Mouse (Mus musculus) kidney, adult 2 months (tissue): ENCODE results near the gene Mettl7a1. TPM values are rescaled to one million over a fixed set of nuclear protein-coding genes. Genes with fewer than 3 reads are reported as not detected.
A peak's percentile ranks its signal among the peaks of the same experiment; 100 is the strongest.
"Not testable (repeated sequence)": the region's sequence is repeated elsewhere in the genome, so short reads cannot be mapped to it uniquely, and the experiment has no call there.

ENCODE experiments used
- DNase-seq: peaks from one replicate; pipeline ENCODE4 v3.0.0; 2021
- H3K27ac ChIP-seq: fragments of 200-500 bp; 2 replicates; pipeline ENCODE4 v1.5.1; 2012; ENCODE audit warnings: low read depth, low read length, control low read depth, inconsistent platforms; ENCODE audit not compliant: insufficient read depth
- H3K27me3 ChIP-seq: fragments of 200-500 bp; replicated peaks from 2 replicates; pipeline ENCODE4 v1.6.1; 2012; ENCODE audit warnings: mild to moderate bottlenecking, moderate library complexity, low read length, inconsistent platforms; ENCODE audit not compliant: control insufficient read depth, insufficient read depth
- H3K36me3 ChIP-seq: fragments of 200-500 bp; 2 replicates; pipeline ENCODE4 v1.6.1; 2012; ENCODE audit warnings: mild to moderate bottlenecking, moderate library complexity, low read length, inconsistent platforms; ENCODE audit not compliant: control insufficient read depth, insufficient read depth
- H3K4me1 ChIP-seq: fragments of 200-500 bp; 2 replicates; pipeline ENCODE4 v1.6.1; 2011; ENCODE audit warnings: low read length; ENCODE audit not compliant: control insufficient read depth, insufficient read depth
- H3K4me3 ChIP-seq: fragments of 200-500 bp; 2 replicates; pipeline ENCODE4 v1.5.1; 2011; ENCODE audit warnings: mild to moderate bottlenecking, low read depth, low read length, control low read depth; ENCODE audit not compliant: insufficient read depth
- CTCF ChIP-seq: fragments of 200-500 bp; conservative IDR thresholded peaks from 2 replicates; pipeline ENCODE4 v1.5.1; 2011; ENCODE audit warnings: low read depth, mild to moderate bottlenecking, control low read depth, low read length, moderate library complexity, mixed read lengths; ENCODE audit not compliant: insufficient read depth, insufficient read length
- POLR2A ChIP-seq: fragments of 200-500 bp; IDR thresholded peaks from one replicate; pipeline ENCODE4 v1.6.1; 2011; ENCODE audit warnings: low read depth, low read length, control low read depth
- WGBS: fragments of 180-500 bp; shearing (Covaris S2); methylation state at CpG from one replicate; pipeline ENCODE4 v1.1.7; 2018; 5-methylcytosine and 5-hydroxymethylcytosine counted together
- polyA plus RNA-seq: library from polyadenylated mRNA; depleted of rRNA; stranded (reverse); fragments of >200 nt; gene quantifications from 2 replicates; pipeline ENCODE4 v1.2.3, GENCODE M21; 2012

Mettl7a1 gene
- polyA plus RNA-seq, 1 experiment = 430 TPM

- Histone ChIP-seq H3K4me1 (peaks cover 2% of the 10 kb centered on the region; the same call in 1 of the 2 replicates), H3K4me3 (no peak overlapping the region), H3K27me3 (no peaks in the 10 kb centered on the region), H3K36me3 (no peaks in the 10 kb centered on the region), H3K27ac (no peak overlapping the region)
- no peak for DNase-seq
- TF ChIP-seq CTCF (no peak), POLR2A (no peak)
- 50% methylated on average over 6 of the region's 6 CpGs for WGBS
Observed at GRCm38 (mm10) chr15:100300499-100300898, 3.4 kb upstream of the Mettl7a1 start.

DNA sequence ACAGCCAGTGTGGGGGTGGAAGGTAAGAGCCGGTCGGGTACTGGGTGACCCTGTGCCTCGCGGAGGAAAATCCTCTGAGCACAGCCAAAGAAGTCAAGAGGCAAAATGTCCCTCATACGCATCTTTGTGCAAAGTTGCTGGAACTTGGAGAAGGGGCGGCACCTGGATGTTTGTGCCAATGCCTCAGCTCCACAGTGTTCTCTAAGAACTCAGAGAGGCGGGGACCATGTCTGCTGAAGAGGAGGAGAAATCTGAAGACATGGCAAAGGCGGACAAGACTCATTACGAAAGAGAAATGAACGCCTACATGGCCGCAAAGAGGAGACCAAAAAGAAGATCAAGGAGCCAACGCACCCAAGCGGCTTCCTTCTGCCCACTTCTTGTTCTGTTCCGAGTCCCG is 2.4 kb upstream of the Mettl7a1 start:
- H3K4me3 ChIP-seq = no peak overlapping the region
- no peaks in the 10 kb centered on the region for H3K36me3 ChIP-seq
- 74% methylated on average over 15 of the region's 15 CpGs for WGBS
- TF ChIP-seq POLR2A = no peak
- TF ChIP-seq CTCF = no peak
- H3K4me1 ChIP-seq = peaks cover 2% of the 10 kb centered on the region; the same call in 1 of the 2 replicates
- DNase-seq = peak; percentile 71
- no peak overlapping the region for H3K27ac ChIP-seq
- H3K27me3 ChIP-seq = no peaks in the 10 kb centered on the region

GRCm38 (mm10) chr15:100303428-100304018 is 417 bp upstream of the Mettl7a1 start:
- no peak overlapping the region for H3K4me3 ChIP-seq
- 30% methylated on average over 8 of the region's 8 CpGs for WGBS

DNA sequence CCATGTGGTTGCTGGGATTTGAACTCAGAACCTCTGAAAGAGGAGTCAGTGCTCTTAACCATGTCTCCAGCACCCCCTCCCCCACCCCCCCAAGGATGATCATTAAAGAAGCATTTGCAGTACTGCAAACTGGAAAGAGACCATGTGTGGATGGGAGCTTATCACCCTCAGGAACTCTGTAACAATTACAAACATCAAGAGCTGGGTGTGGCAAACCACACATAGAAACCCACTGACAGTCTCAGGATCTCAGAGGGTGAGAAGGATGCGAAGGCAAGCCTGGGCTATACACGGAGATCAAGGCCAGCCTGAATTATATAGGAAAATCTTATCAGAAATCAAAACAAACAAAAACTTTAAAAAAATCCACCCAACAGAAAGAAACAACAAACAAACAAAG is 2.3 kb downstream of the Mettl7a1 start:
- no peaks in the 10 kb centered on the region for H3K36me3 ChIP-seq
- H3K4me3 ChIP-seq = peak overlapping the region; percentile 63; the same call in 1 of the 2 replicates
- no peaks in the 10 kb centered on the region for H3K27me3 ChIP-seq
- no peak for DNase-seq
- peaks cover 6% of the 10 kb centered on the region; the same call in 1 of the 2 replicates for H3K4me1 ChIP-seq
- WGBS = 63% methylated on average over 2 of the region's 2 CpGs
- no peak overlapping the region for H3K27ac ChIP-seq
- TF ChIP-seq CTCF (no peak), POLR2A (no peak)

More at GRCm38 (mm10) chr15:100303428-100304018, 417 bp upstream of the Mettl7a1 start:
- Histone ChIP-seq H3K27me3 (no peaks in the 10 kb centered on the region), H3K4me1 (peaks cover 4% of the 10 kb centered on the region; the same call in 1 of the 2 replicates), H3K27ac (peak overlapping the region; percentile 99), H3K36me3 (no peaks in the 10 kb centered on the region)
- TF ChIP-seq POLR2A (no peak), CTCF (no peak)
- DNase-seq = no peak

GRCm38 (mm10) chr15:100307438-100308096 is 3.6 kb downstream of the Mettl7a1 start:
- 22% methylated on average over 11 of the region's 11 CpGs for WGBS
- not testable (repeated sequence) for H3K27ac ChIP-seq, H3K27me3 ChIP-seq, H3K36me3 ChIP-seq, H3K4me1 ChIP-seq
- H3K4me3 ChIP-seq = peak overlapping the region; percentile 31; the same call in 1 of the 2 replicates
- DNase-seq = peak; percentile 61
- TF ChIP-seq CTCF = peak; percentile 38; the same call in 1 of the 2 replicates

DNA sequence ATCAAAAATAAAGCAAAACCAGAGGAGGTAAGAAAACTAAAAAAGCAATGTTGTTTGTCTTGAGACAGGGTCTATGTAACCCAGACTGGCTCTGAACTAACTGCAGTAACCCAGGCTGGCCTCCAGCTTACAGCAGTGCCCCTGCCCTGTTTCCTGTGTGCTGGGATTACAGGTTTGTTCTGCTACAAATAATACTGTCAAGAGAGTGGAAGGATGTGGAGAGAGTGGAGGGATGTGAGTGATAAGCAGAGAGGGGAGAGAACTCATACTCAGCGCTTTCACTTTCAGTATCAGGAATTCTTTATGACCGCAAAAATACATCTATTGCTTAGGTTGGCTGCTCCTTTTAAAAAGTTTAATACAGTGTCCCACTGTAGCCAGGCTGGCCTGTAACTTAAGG is 8.4 kb downstream of the Mettl7a1 start:
- Histone ChIP-seq H3K27me3 (no peaks in the 10 kb centered on the region), H3K4me1 (peaks cover 9% of the 10 kb centered on the region), H3K4me3 (no peak overlapping the region), H3K27ac (no peak overlapping the region), H3K36me3 (peaks cover 1% of the 10 kb centered on the region; the same call in 1 of the 2 replicates)
- peak; percentile 11 for DNase-seq
- 69% methylated on average over 2 of the region's 2 CpGs for WGBS
- no peak for TF ChIP-seq CTCF
- TF ChIP-seq POLR2A = no peak

DNA sequence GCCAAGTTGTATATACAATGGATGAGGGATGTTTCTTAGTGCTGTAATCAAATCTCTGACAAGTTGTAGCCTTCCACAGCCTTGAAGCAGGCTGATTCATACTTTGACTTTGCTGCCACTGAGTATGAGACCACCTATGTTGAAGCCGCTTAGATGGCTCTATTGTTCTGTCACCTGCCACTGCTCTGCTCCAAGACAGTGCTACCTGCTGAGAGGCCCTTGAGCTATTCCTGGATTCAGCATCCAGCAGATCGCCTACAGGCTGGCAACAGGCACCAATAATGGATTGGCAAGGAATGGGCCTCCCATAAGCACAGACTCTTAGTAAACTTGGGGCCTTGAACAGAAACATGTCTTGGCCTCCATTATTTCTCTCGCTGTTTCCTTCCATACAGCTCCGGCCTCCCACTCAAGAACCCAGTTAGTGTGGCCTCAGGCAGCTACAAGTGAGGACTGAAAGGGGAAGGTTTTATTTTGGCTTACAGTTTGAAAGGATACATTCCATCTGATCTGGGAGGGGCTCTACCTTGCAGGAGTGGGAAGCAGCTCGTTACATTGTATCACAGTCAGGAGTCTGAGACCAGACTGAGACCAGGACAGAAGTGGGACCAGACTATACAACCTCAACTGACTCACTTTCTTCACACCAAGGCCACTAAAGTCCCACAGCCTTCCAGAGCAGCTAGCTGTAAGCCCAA is 10.7 kb downstream of the Mettl7a1 start:
- no peak overlapping the region for H3K4me3 ChIP-seq
- peaks cover 1% of the 10 kb centered on the region; the same call in 1 of the 2 replicates for H3K36me3 ChIP-seq
- no peak for TF ChIP-seq CTCF
- TF ChIP-seq POLR2A = no peak
- no peak overlapping the region for H3K27ac ChIP-seq
- 98% methylated on average over 5 of the region's 5 CpGs for WGBS
- no peaks in the 10 kb centered on the region for H3K27me3 ChIP-seq
- DNase-seq = no peak
- H3K4me1 ChIP-seq = peaks cover 11% of the 10 kb centered on the region

DNA sequence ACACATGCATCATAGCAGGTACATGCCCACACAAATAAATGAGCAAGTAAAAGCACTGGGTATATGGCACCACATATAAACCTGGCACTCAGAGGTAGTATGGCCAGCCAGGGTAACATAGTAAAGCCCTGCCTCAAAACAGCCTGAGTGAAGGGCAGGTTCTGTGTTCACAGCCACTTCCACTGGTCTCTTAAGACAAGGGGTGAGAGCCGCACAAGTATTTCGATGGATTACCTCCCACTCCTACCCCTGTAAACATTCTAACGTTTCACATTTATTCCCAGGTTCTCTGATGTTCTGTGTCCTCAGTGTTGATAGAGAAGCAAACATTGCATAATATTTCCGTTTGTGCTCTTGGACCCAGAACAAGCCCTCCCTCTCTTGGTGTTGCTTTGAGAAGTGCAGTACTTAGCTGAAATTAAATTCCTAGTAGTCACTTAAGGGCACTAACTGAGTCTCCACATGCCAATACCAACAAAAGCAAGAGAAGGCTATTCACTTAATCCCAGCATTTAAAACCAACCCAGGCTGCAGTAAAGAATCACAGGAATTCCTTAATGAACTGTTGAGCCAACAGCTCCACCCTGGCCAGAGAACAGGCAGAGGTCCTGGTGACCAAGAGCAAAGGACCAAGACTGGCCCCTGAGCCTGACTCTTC is 14.2 kb downstream of the Mettl7a1 start:
- H3K4me3 ChIP-seq, H3K4me1 ChIP-seq, H3K27me3 ChIP-seq, H3K36me3 ChIP-seq: not testable (repeated sequence)
- 0 out of 2 replicates have a peak overlapping the region, but pooled peaks have one; percentile 29 for H3K27ac ChIP-seq
- peak; percentile 61 for DNase-seq
- 42% methylated on average over 4 of the region's 4 CpGs for WGBS
